ENCODE assay signal across 9 mouse cellular contexts in the genomic region with DNA sequence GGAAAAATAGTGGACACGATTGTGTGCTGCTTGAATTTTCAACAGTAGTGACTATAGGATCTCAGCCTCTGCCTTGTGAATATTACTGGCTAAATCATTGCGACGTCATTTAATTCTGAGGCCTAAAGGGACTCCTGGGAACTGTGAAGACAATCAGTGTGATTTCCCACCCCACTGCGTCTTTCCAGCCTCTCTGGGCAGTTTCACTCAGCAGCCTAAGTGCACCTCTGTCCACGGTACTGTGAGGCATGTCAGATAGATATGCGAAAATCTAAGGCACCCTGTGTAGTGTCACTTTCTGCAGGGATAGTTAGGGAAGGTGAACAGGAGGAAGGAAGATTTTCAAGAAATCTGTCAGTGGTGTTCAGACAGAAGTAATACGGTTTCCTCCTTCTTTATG. TPM values are rescaled to one million over a fixed set of nuclear protein-coding genes. Genes with fewer than 3 reads are reported as not detected.
DNase-seq lines count a peak whose midpoint lies in the region; ATAC-seq lines count a peak whose summit lies in the region.
"Had no signal": no experiment of that assay in that cellular context is flagged by ENCODE, and none has a peak within 500 bp of the region (broad histone marks: within the 10 kb centered on the region; RNA-seq: fewer than 3 reads in every experiment).

No protein-coding gene starts in this region.

- WGBS in forebrain, embryonic 10.5 days, result 55% methylated on average over 7 of the region's 7 CpGs
- WGBS in forebrain, embryonic 11.5 days, result 46% methylated on average over 7 of the region's 7 CpGs
- WGBS in lung, embryonic 15.5 days, result 43% methylated on average over 7 of the region's 7 CpGs
- 40% methylated on average over 7 of the region's 7 CpGs for WGBS in limb, embryonic 11.5 days
- WGBS in stomach, embryonic 14.5 days, result 45% methylated on average over 7 of the region's 7 CpGs

- no peak for DNase-seq in forebrain, embryonic 10.5 days (ENCODE audit: extremely low spot score, low spot score)
- DNase-seq in forebrain, embryonic 11.5 days (ENCODE audit: low spot score), result no peak
- DNase-seq in lung, postnatal 25 days (ENCODE audit: low spot score), result no peak
- no peak for DNase-seq in limb, embryonic 11.5 days (ENCODE audit: low spot score)
- no peak for DNase-seq in gastrocnemius, adult 18-20 months (ENCODE audit: low spot score)
- DNase-seq: liver, embryonic 13.5 days had no signal

- H3K4me2 ChIP-seq in forebrain, embryonic 11.5 days (ENCODE audit: low read depth, low read length, severe bottlenecking), result no peak overlapping the region
- peak overlapping the region; percentile 99; the same call in 1 of the 2 replicates for H3K4me2 ChIP-seq in lung, embryonic 15.5 days
- peak overlapping the region; percentile 92; the same call in 1 of the 2 replicates for H3K4me2 ChIP-seq in limb, embryonic 11.5 days (ENCODE audit: low read depth, severe bottlenecking)
- peak overlapping the region; percentile 98; the same call in 1 of the 2 replicates for H3K4me2 ChIP-seq in stomach, embryonic 14.5 days (replicated peaks; ENCODE audit: low read depth, low read length)

- no peak overlapping the region for H3K9ac ChIP-seq in forebrain, embryonic 11.5 days (ENCODE audit: low read length)
- H3K9ac ChIP-seq in lung, embryonic 15.5 days, result no peak overlapping the region
- H3K9ac ChIP-seq in limb, embryonic 11.5 days (ENCODE audit: low read length), result no peak overlapping the region
- H3K9ac ChIP-seq in stomach, embryonic 14.5 days (replicated peaks; ENCODE audit: low read depth, low read length), result no peak overlapping the region
- H3K9ac ChIP-seq: liver, embryonic 13.5 days had no signal

- no peaks in the 10 kb centered on the region for H3K36me3 ChIP-seq in forebrain, embryonic 10.5 days (replicated peaks)
- no peaks in the 10 kb centered on the region for H3K36me3 ChIP-seq in forebrain, embryonic 11.5 days (ENCODE audit: control insufficient read depth, insufficient read depth, low read length)
- no peaks in the 10 kb centered on the region for H3K36me3 ChIP-seq in lung, embryonic 15.5 days
- no peaks in the 10 kb centered on the region for H3K36me3 ChIP-seq in limb, embryonic 11.5 days (ENCODE audit: control insufficient read depth, insufficient read depth, low read length)
- no peaks in the 10 kb centered on the region for H3K36me3 ChIP-seq in stomach, embryonic 14.5 days (ENCODE audit: control insufficient read depth, insufficient read depth, low read length)
- H3K36me3 ChIP-seq: liver, embryonic 13.5 days had no signal

- peak overlapping the region; percentile 57; the same call in 1 of the 2 replicates for H3K4me3 ChIP-seq in forebrain, embryonic 10.5 days
- no peak overlapping the region for H3K4me3 ChIP-seq in forebrain, embryonic 11.5 days (ENCODE audit: low read depth, low read length)
- no peak overlapping the region for H3K4me3 ChIP-seq in lung, embryonic 15.5 days
- H3K4me3 ChIP-seq in limb, embryonic 11.5 days (ENCODE audit: low read depth, low read length), result no peak overlapping the region
- H3K4me3 ChIP-seq in stomach, embryonic 14.5 days (ENCODE audit: low read depth, low read length), result peak overlapping the region; percentile 57; the same call in 1 of the 2 replicates

- no peaks in the 10 kb centered on the region for H3K9me3 ChIP-seq in forebrain, embryonic 10.5 days
- H3K9me3 ChIP-seq in forebrain, embryonic 11.5 days (ENCODE audit: control insufficient read depth, low read length), result no peaks in the 10 kb centered on the region
- H3K9me3 ChIP-seq in lung, embryonic 15.5 days, result no peaks in the 10 kb centered on the region
- no peaks in the 10 kb centered on the region for H3K9me3 ChIP-seq in limb, embryonic 11.5 days (ENCODE audit: control insufficient read depth, low read length)
- no peaks in the 10 kb centered on the region for H3K9me3 ChIP-seq in stomach, embryonic 14.5 days (ENCODE audit: control insufficient read depth, low read depth, low read length)
- H3K9me3 ChIP-seq: liver, embryonic 13.5 days had no signal

- H3K27me3 ChIP-seq in forebrain, embryonic 10.5 days (ENCODE audit: poor library complexity, severe bottlenecking), result peaks cover 60% of the 10 kb centered on the region
- peaks cover 24% of the 10 kb centered on the region for H3K27me3 ChIP-seq in forebrain, embryonic 11.5 days (ENCODE audit: control insufficient read depth, insufficient read depth, low read length)
- H3K27me3 ChIP-seq in lung, embryonic 15.5 days, result peaks cover 35% of the 10 kb centered on the region
- peaks cover 31% of the 10 kb centered on the region for H3K27me3 ChIP-seq in limb, embryonic 11.5 days (ENCODE audit: control insufficient read depth, insufficient read depth, low read length)
- H3K27me3 ChIP-seq in stomach, embryonic 14.5 days (ENCODE audit: control insufficient read depth, insufficient read depth, low read length), result 0 out of 2 replicates have a peak, but pooled peaks cover 3% of the 10 kb centered on the region

- no peak overlapping the region for H3K27ac ChIP-seq in forebrain, embryonic 10.5 days
- H3K27ac ChIP-seq in forebrain, embryonic 11.5 days (ENCODE audit: low read depth, low read length), result no peak overlapping the region
- no peak overlapping the region for H3K27ac ChIP-seq in lung, embryonic 15.5 days
- H3K27ac ChIP-seq in limb, embryonic 11.5 days (replicated peaks; ENCODE audit: low read depth, low read length), result no peak overlapping the region
- no peak overlapping the region for H3K27ac ChIP-seq in stomach, embryonic 14.5 days (ENCODE audit: low read length)
- H3K27ac ChIP-seq: liver, embryonic 13.5 days had no signal

- ATAC-seq in forebrain, embryonic 11.5 days (replicated peaks; ENCODE audit: low FRiP score), result no peak
- ATAC-seq in lung, embryonic 15.5 days (ENCODE audit: borderline replicate concordance, extremely low read depth, low FRiP score, low TSS enrichment), result no peak
- ATAC-seq in limb, embryonic 11.5 days (ENCODE audit: insufficient number of reproducible peaks, low FRiP score, low TSS enrichment, low read depth), result no peak
- no peak for ATAC-seq in stomach, embryonic 14.5 days (ENCODE audit: insufficient number of reproducible peaks, insufficient read depth, low FRiP score, low read depth)
- ATAC-seq in CD4-positive, CD25-positive, alpha-beta regulatory T cell, adult 4 months, result no peak

- peaks cover 21% of the 10 kb centered on the region for H3K4me1 ChIP-seq in forebrain, embryonic 10.5 days
- peaks cover 3% of the 10 kb centered on the region for H3K4me1 ChIP-seq in forebrain, embryonic 11.5 days (replicated peaks; ENCODE audit: control insufficient read depth, insufficient read depth, low read length)
- H3K4me1 ChIP-seq in lung, embryonic 15.5 days, result peaks cover 20% of the 10 kb centered on the region
- peaks cover 9% of the 10 kb centered on the region for H3K4me1 ChIP-seq in limb, embryonic 11.5 days (ENCODE audit: control insufficient read depth, insufficient read depth, low read length)
- no peaks in the 10 kb centered on the region for H3K4me1 ChIP-seq in stomach, embryonic 14.5 days (ENCODE audit: control insufficient read depth, insufficient read depth, low read length)

RNA-seq across cellular contexts. Expression of a gene that starts 0.6 kb away (rescaled TPM):
- polyA plus RNA-seq in forebrain, embryonic 10.5 days (2016; fragmentation: Nextera tagmentation; extraction: Ambion mirVana), result 0.14 and 0.54 TPM in 2 replicates
- polyA plus RNA-seq in forebrain, embryonic 11.5 days (2014; fragmentation: Nextera tagmentation; extraction: Ambion mirVana), result 1.7 TPM in 2 replicates
- 0.70 and 1.1 TPM in 2 replicates for polyA plus RNA-seq in lung, embryonic 15.5 days (2015; fragmentation: Nextera tagmentation; extraction: Ambion mirVana)
- 0.48 and 1.1 TPM in 2 replicates for polyA plus RNA-seq in limb, embryonic 11.5 days (2014; fragmentation: Nextera tagmentation; extraction: Ambion mirVana)
- 2.1 and 4.9 TPM in 2 replicates for polyA plus RNA-seq in stomach, embryonic 14.5 days (2014; fragmentation: Nextera tagmentation; extraction: Ambion mirVana)
- under 1 TPM; 0.39 to 0.50 TPM for total RNA-seq in gastrocnemius, adult 18-20 months (2021)
- polyA plus RNA-seq in CD4-positive, CD25-positive, alpha-beta regulatory T cell, adult 4 months (2017; shearing (Covaris generic)), result under 1 TPM in 1 of 2 experiments, not detected in 1; 0.39 TPM

Comparison
In these comparisons a context has a peak if more than half of its experiments do, and no peak if none do; other contexts are left out.
1. H3K4me3 ChIP-seq: peak in forebrain, embryonic 10.5 days (single experiment) and stomach, embryonic 14.5 days (single experiment); none in forebrain, embryonic 11.5 days (single experiment), lung, embryonic 15.5 days (single experiment) and limb, embryonic 11.5 days (single experiment).